Mouse (Mus musculus) G1E (cell line): ENCODE results near the gene Rps6kc1. TPM values are rescaled to one million over a fixed set of nuclear protein-coding genes. Genes with fewer than 3 reads are reported as not detected.

Source experiments
- ATAC-seq: 2 replicates; pipeline ENCODE4 v1.8.0; 2016; ENCODE audit warnings: mild to moderate bottlenecking; ENCODE audit not compliant: insufficient number of reproducible peaks, poor library complexity, low FRiP score, severe bottlenecking; ENCODE audit errors: extremely low read depth
- DNase-seq: peaks from one replicate; pipeline ENCODE4 v3.0.0; 2012; ENCODE audit warnings: low spot score
- H3K27me3 ChIP-seq: 2 replicates; pipeline ENCODE4 v1.6.1; 2012; ENCODE audit warnings: mild to moderate bottlenecking, low read length, inconsistent platforms; ENCODE audit not compliant: insufficient read depth
- H3K36me3 ChIP-seq: replicated peaks from 2 replicates; pipeline ENCODE3; 2012; ENCODE audit warnings: mild to moderate bottlenecking, inconsistent platforms
- H3K4me1 ChIP-seq: 2 replicates; pipeline ENCODE4 v1.6.1; 2012; ENCODE audit warnings: low read depth, low read length, inconsistent platforms, mixed read lengths; ENCODE audit not compliant: insufficient read depth
- H3K4me3 ChIP-seq: 2 replicates; pipeline ENCODE4 v1.5.1; 2012; ENCODE audit warnings: low read depth, mild to moderate bottlenecking, inconsistent platforms, low read length, moderate library complexity, mixed read lengths
- H3K9me3 ChIP-seq: replicated peaks from 2 replicates; pipeline ENCODE4 v1.6.1; 2012; ENCODE audit warnings: inconsistent platforms
- CTCF ChIP-seq: IDR thresholded peaks from 2 replicates; pipeline ENCODE4 v1.5.1; 2012; ENCODE audit warnings: low read depth, low read length, inconsistent platforms, mixed read lengths
- GATA1 ChIP-seq: IDR thresholded peaks from 2 replicates; pipeline ENCODE4 v1.6.1; 2012; ENCODE audit warnings: borderline replicate concordance, low read length, inconsistent platforms, mixed read lengths
- GATA2 ChIP-seq: IDR thresholded peaks from 2 replicates; pipeline ENCODE4 v1.6.1; 2012; ENCODE audit warnings: low read depth, low read length, inconsistent platforms, borderline replicate concordance
- POLR2AphosphoS5 ChIP-seq: IDR thresholded peaks from 2 replicates; pipeline ENCODE4 v1.6.1; 2012; ENCODE audit warnings: low read depth, low read length, inconsistent platforms; ENCODE audit not compliant: insufficient replicate concordance
- TAL1 ChIP-seq: conservative IDR thresholded peaks from 2 replicates; pipeline ENCODE4 v1.6.1; 2012; ENCODE audit warnings: low read depth, low read length, inconsistent platforms, mixed read lengths
- polyA plus RNA-seq: library from polyadenylated mRNA; stranded (reverse); fragments of >175 nt; gene quantifications from 2 replicates; pipeline ENCODE4 v1.2.3, GENCODE M21; 2012
- total RNA-seq, 2 experiments: library from RNA; stranded (forward) in 1 of 2; stranded (reverse) in 1 of 2; fragments of 200-1000 nt in 1 of 2; fragments of >200 nt in 1 of 2; fragmentation: Nextera tagmentation in 1 of 2; gene quantifications; 2 replicates each; pipeline ENCODE4 v1.2.3; 2014 to 2017

The Rps6kc1 gene
- total and polyA plus RNA-seq, 3 experiments: 15.2 to 31.4 (median 16.5) TPM

- H3K9me3 ChIP-seq: no peaks in the 10 kb centered on the region
- ATAC-seq: no peak
- no peak for DNase-seq
- peaks cover 55% of the 10 kb centered on the region for H3K36me3 ChIP-seq
- TF ChIP-seq TAL1 (no peak), CTCF (no peak), GATA2 (no peak), POLR2AphosphoS5 (no peak), GATA1 (no peak)
- H3K4me1 ChIP-seq: no peaks in the 10 kb centered on the region
- H3K4me3 ChIP-seq: no peak overlapping the region
- H3K27me3 ChIP-seq: no peaks in the 10 kb centered on the region
These were observed 85.0 kb downstream of the Rps6kc1 start for GRCm38 (mm10) chr1:190826486-190827034.

DNA sequence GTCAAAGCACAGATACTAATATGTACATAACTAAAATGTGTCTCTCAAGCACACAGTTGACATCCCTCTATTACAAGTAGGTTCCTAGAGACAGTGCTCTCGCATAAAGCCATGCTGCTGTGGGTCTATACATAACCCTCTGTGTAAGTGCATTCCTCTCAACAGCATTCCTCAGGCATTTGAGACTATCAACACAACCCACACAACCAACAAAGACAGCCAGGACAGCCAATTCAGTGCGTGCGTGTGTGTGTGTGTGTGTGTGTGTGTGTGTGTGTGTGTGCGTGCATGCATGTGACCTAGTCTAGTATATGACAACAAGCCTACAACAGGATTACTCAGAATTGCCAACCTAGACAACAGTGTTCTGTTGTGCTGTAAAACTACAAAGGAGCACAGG, 87.8 kb downstream of the Rps6kc1 start:
- ATAC-seq: no peak
- Histone ChIP-seq H3K27me3 (no peaks in the 10 kb centered on the region), H3K36me3 (peaks cover 50% of the 10 kb centered on the region), H3K9me3 (no peaks in the 10 kb centered on the region), H3K4me1 (no peaks in the 10 kb centered on the region), H3K4me3 (no peak overlapping the region)
- TF ChIP-seq TAL1: no peak
- DNase-seq: no peak

DNA sequence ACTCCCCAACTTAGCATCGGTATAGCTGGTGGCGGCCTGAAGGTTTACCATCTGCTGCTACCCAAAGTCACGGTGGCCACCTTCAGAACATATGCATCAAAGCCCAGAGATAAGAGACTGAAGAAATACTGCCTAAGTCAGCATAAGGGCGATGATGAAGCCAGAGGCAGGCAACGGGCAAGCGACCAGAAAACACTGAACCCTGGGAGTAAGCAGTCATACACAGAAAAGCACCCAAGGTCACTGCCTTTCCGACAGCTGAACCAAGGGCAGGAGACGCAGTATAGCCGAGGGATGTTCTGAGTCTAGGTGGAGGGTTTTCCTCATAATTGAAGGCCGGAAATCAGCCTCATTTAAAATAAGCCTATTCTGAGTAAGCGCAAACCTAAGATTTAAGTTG, 95.4 kb downstream of the Rps6kc1 start:
- Histone ChIP-seq H3K36me3 (peaks cover 45% of the 10 kb centered on the region), H3K4me3 (no peak overlapping the region), H3K4me1 (no peaks in the 10 kb centered on the region), H3K27me3 (no peaks in the 10 kb centered on the region), H3K9me3 (no peaks in the 10 kb centered on the region)
- no peak for ATAC-seq
- TF ChIP-seq TAL1: no peak
- no peak for DNase-seq

GRCm38 (mm10) chr1:190810408-190810807, 101.2 kb downstream of the Rps6kc1 start:
- DNase-seq: no peak
- peaks cover 55% of the 10 kb centered on the region for H3K36me3 ChIP-seq
- no peaks in the 10 kb centered on the region for H3K4me1 ChIP-seq
- no peak overlapping the region for H3K4me3 ChIP-seq
- H3K9me3 ChIP-seq: no peaks in the 10 kb centered on the region
- no peaks in the 10 kb centered on the region for H3K27me3 ChIP-seq
- no peak for ATAC-seq
- TF ChIP-seq GATA1 (no peak), POLR2AphosphoS5 (no peak), TAL1 (no peak), CTCF (no peak), GATA2 (no peak)

GRCm38 (mm10) chr1:190808766-190809221, 102.8 kb downstream of the Rps6kc1 start:
- TF ChIP-seq TAL1 (no peak), GATA2 (no peak), GATA1 (no peak), CTCF (no peak), POLR2AphosphoS5 (no peak)
- DNase-seq (no peak), ATAC-seq (no peak)
- Histone ChIP-seq H3K4me1 (no peaks in the 10 kb centered on the region), H3K4me3 (no peak overlapping the region), H3K27me3 (no peaks in the 10 kb centered on the region), H3K36me3 (peaks cover 52% of the 10 kb centered on the region), H3K9me3 (no peaks in the 10 kb centered on the region)

DNA sequence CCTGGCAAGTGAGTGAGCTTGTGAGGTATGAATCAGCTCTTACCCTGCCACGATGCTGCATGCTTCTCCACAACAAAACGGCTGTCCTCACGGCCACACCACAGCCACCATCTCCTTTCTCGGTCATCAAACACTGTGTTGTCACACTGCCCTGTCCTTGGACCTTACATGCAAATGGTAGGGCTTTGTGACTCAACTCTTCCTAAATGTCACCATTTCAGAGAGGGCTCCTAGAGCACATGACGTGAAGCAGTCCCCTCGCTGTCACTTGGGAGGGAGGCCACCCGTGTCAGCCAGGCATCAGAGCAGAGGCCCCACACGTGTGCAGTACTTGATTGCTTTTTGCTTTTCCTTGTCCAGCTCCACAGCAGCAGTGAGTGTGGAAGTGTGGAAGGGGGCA, 104.8 kb downstream of the Rps6kc1 start:
- Histone ChIP-seq H3K4me3 (no peak overlapping the region), H3K27me3 (no peaks in the 10 kb centered on the region), H3K9me3 (no peaks in the 10 kb centered on the region), H3K36me3 (peaks cover 52% of the 10 kb centered on the region), H3K4me1 (no peaks in the 10 kb centered on the region)
- TF ChIP-seq POLR2AphosphoS5 (no peak), TAL1 (no peak), CTCF (no peak), GATA2 (no peak), GATA1 (no peak)
- ATAC-seq: no peak
- DNase-seq: no peak

GRCm38 (mm10) chr1:190798668-190799067, 112.9 kb downstream of the Rps6kc1 start:
- Histone ChIP-seq H3K4me3 (no peak overlapping the region), H3K36me3 (peaks cover 56% of the 10 kb centered on the region), H3K9me3 (no peaks in the 10 kb centered on the region), H3K4me1 (no peaks in the 10 kb centered on the region), H3K27me3 (no peaks in the 10 kb centered on the region)
- no peak for ATAC-seq
- TF ChIP-seq TAL1 (no peak), CTCF (no peak), POLR2AphosphoS5 (no peak), GATA1 (no peak), GATA2 (no peak)
- DNase-seq: no peak
